Mouse (Mus musculus) cerebellum, adult 2 months (tissue): Measurements from ENCODE around the gene Chchd6.

Experiments used
- CTCF ChIP-seq: fragments of 200-500 bp; IDR thresholded peaks from 2 replicates; pipeline ENCODE4 v1.5.1; 2011; ENCODE audit warnings: low read depth, mild to moderate bottlenecking, control low read depth, low read length, moderate library complexity, borderline replicate concordance; ENCODE audit not compliant: insufficient read depth
- POLR2A ChIP-seq: fragments of 200-500 bp; IDR thresholded peaks from 2 replicates; pipeline ENCODE4 v1.6.1; 2011; ENCODE audit warnings: low read length, control low read depth, borderline replicate concordance; ENCODE audit not compliant: insufficient read depth

- TF ChIP-seq POLR2A (no peak), CTCF (no peak)
Observed at GRCm38 (mm10) chr6:89569370-89569769, 26.1 kb downstream of the Chchd6 start.
